Mouse (Mus musculus) gastrocnemius, postnatal 25 days (tissue): ENCODE measurements around the gene Rsrc1. TPM values are rescaled to one million over a fixed set of nuclear protein-coding genes. Genes with fewer than 3 reads are reported as not detected.
A peak's percentile ranks its signal among the peaks of the same experiment; 100 is the strongest.

Source experiments
- DNase-seq: peaks from one replicate; pipeline ENCODE4 v3.0.0; 2022
- long read RNA-seq, 2 experiments: library from polyadenylated mRNA; stranded (forward); transcript quantifications; one replicate each; pipeline ENCODE4 v2.0.0; 2021
- total RNA-seq, 2 experiments: library from RNA; stranded (reverse); gene quantifications; 1 replicate in 1 of 2; 2 replicates in 1 of 2; pipeline ENCODE4 v1.2.3; 2021

Gene Rsrc1
- total RNA-seq: 10 to 100 TPM; 11.7 to 14.0 TPM
- long read RNA-seq, experiment 1, transcript Rsrc1-203 (10 exons, 3,224 nt): major isoform, 5 of 7 reads
- long read RNA-seq, experiment 1, partial matches to known transcripts: 1 of 7 reads
- long read RNA-seq, experiment 1, other reads (novel, unspliced or antisense): 0 of 7 reads
- long read RNA-seq, experiment 2, transcript Rsrc1-203 (10 exons, 3,224 nt): major isoform, 12 of 19 reads
- long read RNA-seq, experiment 2, partial matches to known transcripts: 1 of 19 reads
- long read RNA-seq, experiment 2, other reads (novel, unspliced or antisense): 6 of 19 reads

DNA sequence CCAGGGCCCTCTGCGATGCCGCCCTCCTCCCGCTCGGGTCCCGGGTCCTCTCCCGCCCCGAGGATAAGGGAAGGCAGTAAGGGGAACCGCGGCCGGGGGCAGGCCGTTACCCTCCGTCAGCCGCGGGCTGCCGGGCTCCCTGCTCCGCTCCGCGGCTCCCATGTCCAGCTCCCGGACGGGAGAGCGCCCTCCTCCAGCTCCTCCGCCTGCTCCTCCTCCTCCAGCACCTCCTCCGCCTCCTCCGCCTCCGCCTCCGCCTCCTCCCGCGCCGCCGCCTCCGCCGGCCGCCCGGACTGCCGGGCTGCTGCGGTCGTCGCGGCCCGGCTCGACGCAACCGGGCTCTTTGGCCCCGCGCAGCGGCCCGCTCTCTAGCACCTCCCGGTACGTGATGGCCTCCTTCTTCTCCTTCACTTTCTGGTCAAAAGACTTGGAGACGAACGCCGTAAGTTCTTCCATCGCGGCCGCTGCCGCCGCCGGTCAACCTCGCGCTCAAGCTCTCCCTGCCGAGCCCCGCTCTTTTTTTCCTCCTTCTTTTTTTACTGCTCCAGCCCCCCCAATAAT is at the start of gene Rsrc1:
TSS of gene Rsrc1 (plus strand) at position 290 of the 561 bp plus-strand sequence.
- peak; percentile 74 for DNase-seq

DNA sequence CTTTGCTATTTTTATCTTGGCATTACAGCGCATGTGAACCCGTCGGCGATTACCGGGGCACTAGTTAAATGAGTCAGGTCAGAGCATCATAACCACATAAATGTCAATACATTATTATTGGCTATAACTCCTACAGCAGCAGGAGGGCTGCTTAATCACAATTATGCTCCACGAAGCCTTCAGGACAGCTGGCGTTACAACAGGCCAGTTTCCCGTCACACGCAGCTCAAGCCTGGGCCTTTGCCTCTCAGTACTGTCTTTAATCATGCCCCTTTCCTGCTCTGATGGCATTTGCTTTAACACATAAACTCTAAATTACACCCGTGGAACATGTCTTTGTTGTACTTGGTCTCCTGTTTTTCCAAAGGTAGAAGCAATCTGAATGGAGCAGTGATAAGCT is 41.5 kb upstream of the Rsrc1 start:
- DNase-seq: no peak

DNA sequence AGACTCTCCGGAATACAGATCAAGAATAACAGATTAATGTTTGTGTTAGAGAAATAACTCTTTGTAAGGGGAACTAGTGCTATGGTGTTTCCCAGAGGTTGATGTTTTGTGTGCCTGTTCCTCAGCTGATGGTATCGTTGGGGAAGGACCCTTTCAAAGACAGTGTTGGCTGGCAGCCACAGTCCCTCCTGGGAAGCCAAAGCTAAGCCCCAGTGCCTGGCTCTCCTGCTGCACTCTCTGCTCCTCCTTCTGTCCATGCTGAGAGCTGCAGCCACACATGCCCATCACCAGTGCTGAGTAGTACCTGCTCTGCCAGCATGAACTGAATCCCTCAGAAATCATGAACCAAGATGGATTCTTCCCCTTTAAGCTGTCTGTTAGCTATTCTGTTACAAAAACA is 26.1 kb upstream of the Rsrc1 start:
- DNase-seq: no peak

DNA sequence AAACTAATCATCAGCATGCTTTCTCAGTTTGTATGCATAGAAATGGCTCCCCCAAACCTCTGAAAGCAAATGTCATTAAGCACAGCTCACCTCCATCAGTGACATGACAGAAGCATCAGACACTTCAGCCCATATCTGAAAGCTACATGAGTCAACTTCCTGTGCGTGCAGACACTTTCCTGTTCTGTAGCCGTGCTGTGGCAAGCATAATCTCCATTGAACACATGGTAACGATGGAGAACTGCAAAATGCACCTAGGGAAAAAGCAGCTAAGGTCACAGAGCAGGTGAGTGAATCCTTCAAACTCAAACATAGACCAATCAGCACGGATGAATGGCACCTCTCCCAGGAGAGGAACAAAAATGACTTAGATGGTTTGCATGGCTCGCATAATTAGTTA is 21.2 kb upstream of the Rsrc1 start:
- DNase-seq: no peak

- no peak for DNase-seq
Observed at GRCm38 (mm10) chr3:66964884-66965283, 16.3 kb upstream of the Rsrc1 start.

GRCm38 (mm10) chr3:66967508-66967907 is 13.7 kb upstream of the Rsrc1 start:
- no peak for DNase-seq

- no peak for DNase-seq
Observed at GRCm38 (mm10) chr3:66970261-66970660, 10.9 kb upstream of the Rsrc1 start.

GRCm38 (mm10) chr3:66970661-66971331 is 10.4 kb upstream of the Rsrc1 start:
- DNase-seq: no peak

DNA sequence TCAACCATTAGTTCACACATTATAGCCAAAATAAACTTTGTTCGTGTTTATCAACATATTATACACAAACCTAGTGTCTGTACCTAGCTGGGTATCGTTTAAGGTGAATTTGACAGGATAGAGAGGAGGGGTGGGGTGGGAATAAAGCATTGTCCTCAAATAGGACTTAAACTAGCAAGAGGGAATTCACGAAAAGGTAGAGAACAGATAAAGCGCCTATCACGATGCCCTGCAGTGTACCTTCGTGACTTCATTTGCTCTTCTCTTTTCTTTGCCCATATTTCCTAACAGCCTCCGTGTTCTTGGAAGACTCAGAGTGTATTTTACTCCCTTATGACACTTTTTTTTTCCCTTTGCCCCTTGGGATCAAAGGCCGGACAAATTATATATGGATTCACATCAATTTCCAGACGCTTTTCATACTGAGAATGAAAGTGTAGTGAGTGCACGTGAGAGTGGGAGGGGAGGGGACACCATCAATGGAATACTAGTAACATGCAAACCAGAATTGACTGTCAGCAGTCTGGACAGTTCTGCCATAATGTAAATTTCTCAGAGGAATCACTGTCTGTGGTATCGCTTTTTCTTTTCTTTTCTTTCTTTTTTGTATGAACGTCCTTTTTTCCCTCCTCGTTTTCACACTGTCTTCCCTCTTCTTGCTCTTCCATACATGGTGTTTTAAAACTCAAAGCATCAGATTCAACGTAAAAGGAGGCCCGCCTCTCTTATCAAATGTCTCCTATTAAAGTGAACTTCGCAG is 8.8 kb upstream of the Rsrc1 start:
- DNase-seq: no peak

DNA sequence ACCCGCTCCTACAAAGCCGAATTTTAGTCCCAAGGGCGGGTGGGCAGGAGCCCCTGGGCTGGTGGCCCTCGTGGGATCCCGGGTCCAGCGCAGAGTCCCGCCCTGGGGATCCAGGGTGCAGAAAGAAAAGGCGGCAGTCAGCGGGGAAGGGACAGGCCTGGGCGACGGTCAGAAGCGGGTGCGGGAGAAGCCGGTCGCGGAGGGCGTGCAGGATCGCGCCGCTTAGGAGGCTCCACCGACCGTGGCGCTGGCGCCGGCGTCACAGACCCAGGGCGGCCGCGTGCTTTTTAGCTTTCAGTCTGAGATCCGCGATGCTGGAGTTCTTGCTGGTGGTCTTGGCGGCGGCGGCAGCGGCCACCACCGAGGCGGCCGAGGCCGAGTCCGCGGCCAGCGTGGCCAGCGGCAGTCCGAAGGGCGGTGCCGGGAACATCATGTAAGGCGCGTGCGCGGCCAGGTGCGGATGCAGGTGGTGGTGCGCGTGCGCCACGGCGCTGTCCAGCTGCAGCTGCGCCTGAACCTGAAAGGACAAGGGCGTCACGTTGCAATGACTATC is 7.7 kb upstream of the Rsrc1 start:
- DNase-seq: no peak

DNA sequence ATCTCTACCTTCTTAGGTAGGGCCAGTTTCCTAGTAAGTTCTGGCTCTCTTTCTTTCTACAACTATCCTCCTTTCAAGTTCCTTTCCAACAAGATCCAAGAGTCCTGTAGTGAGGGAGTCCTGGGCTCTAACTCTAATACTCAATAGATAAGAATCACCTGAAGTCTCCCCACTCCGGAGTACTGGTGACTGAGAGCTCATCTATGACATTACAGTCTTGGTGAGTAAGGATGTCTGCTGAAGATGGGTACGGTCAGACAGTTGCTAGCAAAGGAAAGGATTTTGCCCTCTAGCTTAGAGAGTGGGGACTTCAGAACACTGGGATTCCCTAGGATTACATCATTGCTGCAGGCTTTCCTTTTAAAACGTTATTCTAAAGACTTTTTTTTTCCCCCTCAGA is 6.7 kb upstream of the Rsrc1 start:
- DNase-seq: no peak

- DNase-seq: no peak
Observed at GRCm38 (mm10) chr3:66976889-66977615, 4.1 kb upstream of the Rsrc1 start.

GRCm38 (mm10) chr3:66977811-66978456 is 3.3 kb upstream of the Rsrc1 start:
- no peak for DNase-seq

- DNase-seq: peak; percentile 28
Observed at GRCm38 (mm10) chr3:66978457-66979381, 2.5 kb upstream of the Rsrc1 start.

DNA sequence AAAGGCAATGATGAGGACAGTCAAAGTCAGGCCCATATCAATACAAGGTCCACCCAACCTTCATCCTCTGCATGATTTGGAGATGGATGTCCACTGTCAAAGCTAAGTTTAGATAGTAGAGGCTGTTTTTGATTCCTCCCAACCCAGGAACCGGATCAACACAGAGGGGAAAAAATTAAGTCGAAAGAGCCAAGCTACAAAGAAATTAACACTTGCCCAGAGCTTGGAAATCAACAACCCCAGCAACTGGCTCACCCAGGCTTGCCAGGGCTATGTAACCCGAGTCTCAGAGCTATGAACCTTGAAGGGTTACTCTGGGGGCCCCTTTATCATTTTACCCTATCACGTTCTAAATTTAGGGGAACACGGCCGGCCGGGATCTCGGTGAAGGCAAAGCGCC is 1.7 kb upstream of the Rsrc1 start:
- no peak for DNase-seq

DNA sequence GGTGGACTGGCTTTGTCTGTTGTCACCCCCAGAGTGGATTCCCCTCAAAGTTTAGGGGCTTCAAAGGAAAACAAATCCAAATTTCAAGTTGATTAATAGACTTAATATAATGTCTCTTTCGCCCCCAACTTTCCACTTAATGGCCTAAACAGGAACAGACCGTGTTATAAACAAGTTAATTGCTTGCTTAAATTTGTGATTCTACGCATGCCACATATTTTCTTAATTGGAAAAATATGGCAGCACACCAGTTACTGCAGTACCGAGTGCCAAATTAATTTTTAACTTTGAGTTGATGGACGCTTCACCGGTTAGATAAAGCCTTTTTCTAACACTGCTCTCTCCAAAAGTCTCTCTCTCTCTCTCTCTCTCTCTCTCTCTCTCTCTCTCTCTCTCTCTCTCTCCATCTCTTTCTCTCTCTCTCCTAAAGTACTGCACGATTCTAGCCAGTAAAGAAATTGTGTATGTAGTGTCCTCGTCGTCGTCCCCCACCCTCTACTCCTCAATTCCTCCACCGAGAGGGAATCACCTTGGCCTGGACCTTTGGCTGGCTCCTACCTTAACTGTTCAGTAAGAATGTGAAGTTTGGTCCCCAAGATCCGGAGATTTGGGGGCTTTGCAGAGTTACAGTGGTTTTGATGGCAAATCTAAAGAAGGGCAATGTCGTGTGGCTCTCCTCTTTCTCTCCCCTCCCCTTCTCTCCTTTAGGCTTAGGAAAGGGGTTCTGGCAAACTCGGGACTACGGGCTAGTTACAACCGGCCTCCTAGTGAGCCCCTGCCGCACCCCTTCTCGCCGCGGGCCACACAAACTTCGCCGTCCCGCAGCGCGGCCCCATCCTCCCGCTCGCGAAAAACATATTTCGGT is 847 bp upstream of the Rsrc1 start:
- no peak for DNase-seq

- no peak for DNase-seq
Observed at GRCm38 (mm10) chr3:66981706-66982105, 516 bp downstream of the Rsrc1 start, which contains the start of gene Shox2. Gene Shox2 (minus strand): TSS chr3:66981771.

GRCm38 (mm10) chr3:66982181-66982911 is 1.2 kb downstream of the Rsrc1 start:
- DNase-seq: peak; percentile 29
